Mouse (Mus musculus) gastrocnemius, adult 2 months (tissue): ENCODE data around the gene Golga4. TPM values are rescaled to one million over a fixed set of nuclear protein-coding genes. Genes with fewer than 3 reads are reported as not detected.
A peak's percentile ranks its signal among the peaks of the same experiment; 100 is the strongest.

Experiments used
- DNase-seq: peaks from one replicate; pipeline ENCODE4 v3.0.0; 2022
- H3K27ac ChIP-seq: fragments of 200-600 bp; 2 replicates; pipeline ENCODE4 v1.8.1; 2022; ENCODE audit warnings: mild to moderate bottlenecking
- H3K4me3 ChIP-seq: fragments of 200-600 bp; 2 replicates; pipeline ENCODE4 v1.8.1; 2022; ENCODE audit warnings: mild to moderate bottlenecking, moderate library complexity
- CTCF ChIP-seq: fragments of 200-600 bp; IDR thresholded peaks from 2 replicates; pipeline ENCODE4 v1.8.1; 2022; ENCODE audit warnings: antibody characterized with exemption, mild to moderate bottlenecking, moderate library complexity
- intact Hi-C: fragments of 180-260 bp; cut with DNase I; formaldehyde crosslinking; loops from one replicate; pipeline ENCODE4 v1.15.1; 2025
- long read RNA-seq, 2 experiments: library from polyadenylated mRNA; stranded (forward); transcript quantifications; one replicate each; pipeline ENCODE4 v2.0.0; 2021
- total RNA-seq, 2 experiments: library from RNA; stranded (reverse); gene quantifications; 2 replicates each; pipeline ENCODE4 v1.2.3; 2021

Gene Golga4
- 100 to 1,000 TPM; 397 to 426 TPM for total RNA-seq
- long read RNA-seq, experiment 1, full-length matches to known transcripts, result 5 of 253 reads
- long read RNA-seq, experiment 1, partial matches to known transcripts, result 96 of 253 reads
- long read RNA-seq, experiment 1, other reads (novel, unspliced or antisense), result 152 of 253 reads
- long read RNA-seq, experiment 2, full-length matches to known transcripts, result 4 of 221 reads
- long read RNA-seq, experiment 2, partial matches to known transcripts, result 69 of 221 reads
- long read RNA-seq, experiment 2, other reads (novel, unspliced or antisense), result 148 of 221 reads

DNA sequence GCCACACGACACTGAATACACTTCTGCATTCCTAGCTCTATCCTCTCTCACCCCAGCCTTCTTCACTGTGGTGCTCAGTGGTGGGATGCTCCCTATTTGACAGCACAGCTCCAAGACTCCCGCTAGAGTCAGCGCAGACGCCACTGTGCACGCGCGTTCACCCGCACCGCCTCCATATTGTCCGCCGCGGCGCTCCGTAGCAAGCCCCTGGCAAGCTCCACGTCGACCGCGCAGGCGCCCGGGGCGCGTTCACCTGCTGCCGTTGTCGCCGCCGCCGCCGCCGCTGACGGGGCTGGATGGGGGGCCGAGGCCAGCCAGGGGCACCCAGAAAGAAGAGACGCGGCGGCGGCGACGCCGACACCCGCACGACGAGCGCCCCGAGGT, at the start of gene Golga4:
Gene Golga4, plus strand, starts transcription at position 248 of the 384 bp plus-strand sequence.
- peak within 1 kb of the TSS; percentile 99 for H3K4me3 ChIP-seq
- intact Hi-C loops, result no loop called here
- peak; percentile 95 for DNase-seq
- H3K27ac ChIP-seq, result peak within 1 kb of the TSS; percentile 97
- no peak for TF ChIP-seq CTCF

GRCm38 (mm10) chr9:118456405-118456804, 49.7 kb upstream of the Golga4 start:
- no peak for TF ChIP-seq CTCF
- Histone ChIP-seq H3K4me3 (no peak overlapping the region), H3K27ac (no peak overlapping the region)
- intact Hi-C loops, result no loop called here
- DNase-seq, result no peak

- intact Hi-C loops, result no loop called here
- no peak for TF ChIP-seq CTCF
- Histone ChIP-seq H3K27ac (no peak overlapping the region), H3K4me3 (no peak overlapping the region)
- DNase-seq, result no peak
These were observed 48.0 kb upstream of the Golga4 start for GRCm38 (mm10) chr9:118458039-118458438.

DNA sequence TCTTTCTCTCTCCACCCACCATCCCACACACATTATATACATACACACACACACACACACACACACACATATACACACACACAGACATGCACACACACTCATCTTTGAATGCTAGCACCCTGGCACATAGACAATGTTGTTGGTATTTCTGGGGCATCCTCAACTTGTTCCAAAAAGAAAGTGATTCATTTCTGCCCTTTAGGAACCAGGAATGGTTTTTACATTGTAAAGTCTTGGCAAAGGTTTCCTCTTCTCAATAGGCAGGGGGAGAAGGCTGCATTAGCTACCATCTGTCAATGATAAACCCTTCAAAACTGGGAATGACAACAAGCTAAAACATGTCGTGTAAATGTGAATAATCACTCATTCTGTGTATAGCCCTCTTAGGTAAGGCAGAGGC, 42.0 kb upstream of the Golga4 start:
- no peak overlapping the region for H3K27ac ChIP-seq
- no peak overlapping the region for H3K4me3 ChIP-seq
- DNase-seq, result no peak
- intact Hi-C loops, result no loop called here
- TF ChIP-seq CTCF, result no peak

- no peak for TF ChIP-seq CTCF
- H3K27ac ChIP-seq, result no peak overlapping the region
- DNase-seq, result no peak
- no peak overlapping the region for H3K4me3 ChIP-seq
- intact Hi-C loops, result no loop called here
These were observed 37.8 kb upstream of the Golga4 start for GRCm38 (mm10) chr9:118468301-118468700.

GRCm38 (mm10) chr9:118469272-118469671, 36.8 kb upstream of the Golga4 start:
- DNase-seq, result no peak
- no peak for TF ChIP-seq CTCF
- intact Hi-C loops, result no loop called here
- Histone ChIP-seq H3K27ac (no peak overlapping the region), H3K4me3 (no peak overlapping the region)

- no peak for TF ChIP-seq CTCF
- intact Hi-C loops, result no loop called here
- Histone ChIP-seq H3K4me3 (no peak overlapping the region), H3K27ac (no peak overlapping the region)
- DNase-seq, result no peak
These were observed 34.8 kb upstream of the Golga4 start for GRCm38 (mm10) chr9:118471296-118471695.

GRCm38 (mm10) chr9:118476211-118476765, 29.8 kb upstream of the Golga4 start:
- H3K4me3 ChIP-seq, result peak overlapping the region; percentile 71
- no peak for TF ChIP-seq CTCF

GRCm38 (mm10) chr9:118476766-118477271, 29.2 kb upstream of the Golga4 start:
- peak overlapping the region; percentile 71 for H3K4me3 ChIP-seq
- no peak for TF ChIP-seq CTCF
- DNase-seq, result no peak
- intact Hi-C loops, result no loop called here
- no peak overlapping the region for H3K27ac ChIP-seq

More at GRCm38 (mm10) chr9:118476211-118476765, 29.8 kb upstream of the Golga4 start:
- DNase-seq, result no peak
- intact Hi-C loops, result no loop called here
- H3K27ac ChIP-seq, result no peak overlapping the region

DNA sequence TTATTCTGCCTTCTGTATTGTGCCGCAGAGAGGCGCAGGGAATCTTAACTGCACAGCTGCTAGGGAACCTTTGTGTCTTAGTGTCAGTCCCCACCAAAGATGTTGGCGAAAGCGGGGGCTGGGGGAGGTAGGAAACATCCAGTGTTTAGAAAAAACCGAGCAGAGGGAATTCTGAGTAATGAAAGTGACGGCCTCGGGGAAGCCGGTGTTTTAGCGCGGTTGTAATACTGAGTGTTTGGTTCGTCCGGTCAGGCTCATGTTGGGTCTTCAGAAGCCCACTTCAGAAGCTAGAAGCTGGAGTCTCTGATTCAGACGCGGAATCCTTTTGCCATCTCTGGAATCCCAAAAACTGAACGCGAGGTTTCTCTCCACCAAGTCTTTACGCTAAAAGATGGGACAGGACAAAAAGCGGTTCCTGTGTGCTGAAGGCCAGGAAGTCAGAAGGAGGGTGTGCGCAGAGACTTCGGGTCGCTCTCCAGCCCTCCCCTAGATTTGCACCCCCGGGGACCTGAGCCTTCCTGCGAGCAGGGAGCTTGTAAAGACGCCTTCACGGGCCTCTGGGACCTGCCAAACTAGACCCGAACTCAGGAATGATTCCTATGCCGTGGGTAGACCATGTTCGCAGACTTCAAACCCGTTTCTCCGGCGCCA, 28.7 kb upstream of the Golga4 start:
- intact Hi-C loops, result no loop called here
- no peak overlapping the region for H3K27ac ChIP-seq
- no peak for DNase-seq
- TF ChIP-seq CTCF, result no peak
- H3K4me3 ChIP-seq, result peak overlapping the region; percentile 71

DNA sequence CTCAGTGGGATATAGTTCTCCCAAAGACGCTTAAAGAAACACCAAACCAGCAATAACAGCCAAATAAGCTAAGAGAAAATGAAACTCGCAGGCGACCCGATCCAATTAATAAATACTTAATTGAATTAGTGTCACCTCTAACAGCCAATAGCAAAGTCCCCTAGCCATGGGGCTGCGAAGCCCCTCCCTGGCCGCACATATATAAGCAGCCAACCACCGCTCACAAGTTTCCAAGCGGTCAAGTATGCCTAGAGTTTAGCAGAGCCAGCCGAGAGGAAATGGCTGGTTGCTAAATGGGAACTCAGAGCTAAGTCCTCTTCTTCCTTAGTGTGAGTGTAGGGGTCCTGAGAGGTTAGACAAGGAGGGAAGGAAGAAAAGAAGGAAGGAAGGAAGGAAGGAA, 28.1 kb upstream of the Golga4 start, which contains the start of gene Eomes:
Gene Eomes, plus strand, starts transcription at position 252 of the 400 bp plus-strand sequence.
- Histone ChIP-seq H3K4me3 (peak within 1 kb of the TSS; percentile 71), H3K27ac (no peak within 1 kb of the TSS)
- no peak for DNase-seq
- no peak for TF ChIP-seq CTCF
- intact Hi-C loops, result no loop called here

DNA sequence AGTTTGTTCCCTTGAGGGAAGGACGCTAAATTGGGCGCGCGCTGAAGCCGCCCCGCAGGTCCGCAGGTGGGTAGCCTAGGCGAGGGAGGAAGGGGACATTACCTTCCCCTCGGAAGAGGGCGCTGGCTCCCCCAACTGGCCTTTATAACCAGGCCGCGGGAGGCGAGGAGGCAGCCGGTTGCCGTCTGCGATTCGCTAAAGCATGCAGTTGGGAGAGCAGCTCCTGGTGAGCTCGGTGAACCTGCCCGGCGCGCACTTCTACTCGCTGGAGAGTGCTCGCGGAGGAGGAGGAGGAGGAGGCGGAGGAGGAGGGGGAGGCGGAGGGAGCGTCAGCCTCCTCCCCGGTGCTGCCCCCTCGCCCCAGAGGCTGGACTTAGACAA, 27.6 kb upstream of the Golga4 start:
- intact Hi-C loops, result no loop called here
- peak; percentile 4; the same call in 1 of the 2 replicates for TF ChIP-seq CTCF
- no peak for DNase-seq
- Histone ChIP-seq H3K27ac (no peak overlapping the region), H3K4me3 (peak overlapping the region; percentile 71)

GRCm38 (mm10) chr9:118478839-118479507, 27.1 kb upstream of the Golga4 start:
- peak; percentile 51 for TF ChIP-seq CTCF
- H3K4me3 ChIP-seq, result peak overlapping the region; percentile 71
- peak; percentile 43 for DNase-seq
- intact Hi-C loops, result no loop called here
- no peak overlapping the region for H3K27ac ChIP-seq
